Mouse (Mus musculus): Measurements from ENCODE around the gene Ldb2.

Gene Ldb2

DNA sequence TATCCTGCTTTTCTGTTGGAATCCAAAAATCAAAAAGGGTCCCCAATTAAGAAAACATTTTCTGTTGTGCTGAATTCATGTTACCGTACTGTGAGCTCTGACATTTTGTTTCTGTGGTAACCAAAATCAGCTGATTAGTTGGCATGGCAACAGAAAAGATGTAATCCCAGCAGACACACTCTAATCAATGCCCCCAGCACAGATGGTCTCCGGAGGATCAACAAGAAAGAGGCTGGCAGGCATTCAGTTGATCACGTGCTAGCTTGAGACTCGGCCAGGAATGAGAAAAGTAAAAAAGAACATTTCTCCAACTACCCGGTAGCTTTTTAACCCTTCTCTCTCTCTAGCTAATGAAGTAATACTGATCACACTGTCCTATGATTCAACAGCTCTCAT lies 261.5 kb downstream of the Ldb2 start:
- no peak for DNase-seq

- DNase-seq, result no peak
Observed at GRCm38 (mm10) chr5:44537316-44537999, 262.0 kb downstream of the Ldb2 start.

DNA sequence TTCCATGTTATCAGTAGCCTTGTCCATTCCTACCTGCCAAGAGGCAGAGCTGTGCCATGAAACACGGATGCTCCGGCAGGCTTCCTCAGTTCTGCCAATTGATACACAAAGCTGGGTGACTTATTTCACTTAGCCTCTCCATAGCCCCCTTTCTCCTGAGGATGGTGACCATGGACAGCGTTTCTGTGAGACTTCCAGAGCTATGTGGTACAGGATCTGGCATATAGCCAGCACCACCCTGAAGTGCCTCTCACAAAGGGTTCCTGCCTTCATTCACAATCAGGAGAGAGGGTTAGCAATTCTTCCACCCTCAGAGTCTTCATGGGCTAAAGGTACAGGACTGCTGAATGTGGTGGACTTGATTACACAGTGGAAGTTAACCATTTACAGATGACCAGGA lies 270.0 kb downstream of the Ldb2 start:
- DNase-seq, result no peak

DNA sequence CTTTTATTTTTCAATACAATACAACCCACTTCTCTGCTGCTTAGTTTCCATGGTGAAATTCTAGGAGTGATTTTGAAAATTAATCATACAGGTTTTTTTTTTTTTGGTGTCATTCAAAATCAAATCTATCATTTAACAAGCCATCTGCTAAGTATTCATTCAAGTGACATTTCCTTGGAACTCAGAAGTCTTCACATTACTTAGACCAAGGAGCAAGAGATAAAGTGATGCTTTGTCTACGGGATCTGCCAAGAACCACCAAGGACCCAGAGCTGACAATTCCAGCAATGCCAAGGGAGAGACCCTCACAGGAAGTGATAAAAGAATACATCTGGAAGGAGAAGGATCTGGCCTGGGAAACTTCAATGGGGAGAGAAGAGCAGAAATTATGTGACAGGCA lies 270.5 kb downstream of the Ldb2 start:
- no peak for DNase-seq

DNA sequence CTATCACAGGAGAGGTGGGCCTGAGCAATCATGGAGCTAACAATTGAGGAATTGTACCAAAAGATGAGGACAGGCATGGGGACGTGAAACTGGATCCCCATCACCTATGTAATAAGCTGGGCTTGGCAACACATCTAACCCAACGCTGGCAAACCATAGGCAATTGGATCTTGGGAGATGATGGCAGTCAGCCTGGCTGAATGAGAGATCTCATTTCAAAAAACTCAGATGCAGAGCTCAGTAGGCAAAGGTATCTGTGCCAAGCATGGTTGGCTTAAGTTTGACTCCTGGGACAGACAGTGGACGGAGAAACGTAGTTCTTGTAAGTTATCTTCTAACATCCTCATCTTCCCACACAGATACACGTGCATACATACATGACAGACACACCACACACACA lies 294.3 kb downstream of the Ldb2 start:
- no peak for DNase-seq

GRCm38 (mm10) chr5:44504786-44505185 lies 294.7 kb downstream of the Ldb2 start:
- no peak for DNase-seq

DNA sequence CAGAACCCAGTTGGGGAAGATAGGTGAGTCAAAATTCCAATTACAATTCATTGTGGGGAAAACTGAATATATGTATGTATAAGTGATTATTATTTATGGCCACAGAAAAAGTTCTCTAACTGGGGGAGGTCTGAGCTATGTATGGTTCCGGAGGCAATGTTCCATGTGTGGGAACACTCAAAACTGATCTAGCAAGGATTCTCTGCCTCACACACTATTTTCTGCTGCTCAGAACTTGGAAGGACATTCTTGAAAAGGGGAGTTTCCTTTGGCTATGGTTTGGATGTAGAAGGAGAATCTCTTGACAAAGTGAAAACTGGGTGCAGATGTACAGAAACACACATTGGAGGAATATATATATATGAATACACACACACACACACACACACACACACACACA lies 301.3 kb downstream of the Ldb2 start:
- no peak for DNase-seq

DNA sequence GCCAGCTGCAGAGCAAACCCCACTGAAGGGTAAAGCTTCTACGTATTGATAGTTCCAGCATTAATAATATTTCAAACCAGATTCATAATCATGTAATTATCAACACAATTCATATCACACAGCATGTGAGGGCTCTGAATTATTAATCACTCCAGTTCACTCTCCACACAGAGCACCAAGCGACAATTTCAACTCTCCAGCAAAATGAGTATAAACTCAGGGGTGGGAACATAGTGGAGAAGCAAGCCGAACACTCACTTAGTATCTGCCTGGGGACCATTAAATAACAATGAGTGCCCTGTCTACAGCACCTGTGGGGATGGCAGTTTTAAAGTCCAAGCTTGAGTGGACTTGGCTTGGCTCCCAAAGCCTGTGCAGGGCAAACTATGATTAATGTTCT lies 302.6 kb downstream of the Ldb2 start:
- no peak for DNase-seq

- no peak for DNase-seq
Observed at GRCm38 (mm10) chr5:44495092-44495491, 304.4 kb downstream of the Ldb2 start.

DNA sequence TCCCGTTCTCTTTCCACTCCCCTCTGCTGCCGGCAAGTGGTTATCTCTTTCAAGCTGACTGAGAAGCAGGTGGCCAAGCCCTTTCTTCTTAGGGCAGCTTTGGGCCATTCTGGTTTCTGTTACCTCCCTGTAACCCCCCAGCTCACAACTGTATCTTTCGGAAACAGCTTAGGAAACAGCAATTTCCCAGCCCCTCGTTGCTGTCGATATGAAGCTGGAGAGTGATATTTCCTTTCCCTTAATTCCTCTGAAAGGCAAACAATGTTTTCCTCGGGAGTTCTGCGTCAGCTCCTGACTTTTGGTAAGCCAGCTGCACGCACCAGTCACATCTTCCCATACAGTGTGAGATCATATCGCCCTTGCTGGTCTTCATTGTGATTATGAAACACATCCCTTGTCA lies 305.3 kb downstream of the Ldb2 start:
- DNase-seq, result no peak

DNA sequence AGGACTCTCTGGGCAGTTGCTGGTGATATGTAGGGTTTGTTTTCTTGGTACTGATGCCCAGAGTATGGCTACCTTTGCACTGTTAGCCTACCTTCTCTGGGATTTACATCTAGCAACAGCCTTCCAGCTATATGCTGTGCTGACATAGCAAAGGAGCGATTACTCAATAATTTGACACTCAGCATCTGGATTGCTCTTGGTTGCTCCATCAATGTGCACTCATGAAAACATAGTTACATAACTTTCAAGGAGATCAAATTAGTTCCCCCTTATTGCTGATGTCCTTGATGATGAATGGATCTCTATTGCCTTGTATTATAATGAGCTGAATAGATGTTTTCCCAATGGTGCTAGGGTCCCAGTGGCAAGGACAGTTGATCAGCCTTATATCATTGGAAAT lies 308.0 kb downstream of the Ldb2 start:
- no peak for DNase-seq

DNA sequence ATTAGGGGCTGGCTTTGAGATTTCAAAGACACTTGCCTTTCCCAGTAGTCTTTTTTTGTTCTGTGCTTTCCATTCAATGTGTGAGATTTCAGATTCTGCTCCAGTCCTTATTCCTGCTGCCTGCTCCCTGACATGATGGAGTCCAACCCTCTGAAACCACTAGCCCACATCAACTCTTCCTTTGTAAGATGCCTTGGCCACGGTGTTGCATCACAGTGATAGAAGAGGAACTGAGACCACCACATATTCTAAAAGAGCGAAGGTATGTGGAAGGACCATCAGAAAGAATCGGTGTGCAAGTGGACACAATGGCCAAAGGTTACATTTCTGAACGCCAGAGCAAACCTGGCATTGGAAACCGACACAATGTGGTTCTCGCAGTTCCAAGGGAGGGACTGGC lies 309.0 kb downstream of the Ldb2 start:
- no peak for DNase-seq

GRCm38 (mm10) chr5:44483426-44484106 lies 315.9 kb downstream of the Ldb2 start:
- DNase-seq, result no peak

DNA sequence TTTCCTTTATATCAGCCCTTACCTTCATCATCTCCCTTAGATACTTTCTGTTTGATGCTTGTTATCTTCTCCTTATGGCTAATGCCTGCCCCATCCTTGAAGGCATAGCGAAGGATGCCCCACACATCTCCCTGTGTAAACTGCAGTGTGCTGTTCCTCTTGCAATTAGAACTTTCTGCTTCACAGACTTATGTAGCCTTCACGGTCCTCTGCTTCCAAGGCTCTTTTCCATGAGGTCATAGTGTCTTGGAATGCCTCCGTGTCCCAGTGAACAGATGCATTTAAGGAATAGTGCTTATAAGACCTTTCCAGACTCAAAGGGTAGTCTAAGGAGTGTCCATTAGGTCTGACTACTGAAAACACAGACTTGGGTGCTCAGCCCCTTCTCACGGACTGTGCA lies 318.1 kb downstream of the Ldb2 start:
- no peak for DNase-seq

DNA sequence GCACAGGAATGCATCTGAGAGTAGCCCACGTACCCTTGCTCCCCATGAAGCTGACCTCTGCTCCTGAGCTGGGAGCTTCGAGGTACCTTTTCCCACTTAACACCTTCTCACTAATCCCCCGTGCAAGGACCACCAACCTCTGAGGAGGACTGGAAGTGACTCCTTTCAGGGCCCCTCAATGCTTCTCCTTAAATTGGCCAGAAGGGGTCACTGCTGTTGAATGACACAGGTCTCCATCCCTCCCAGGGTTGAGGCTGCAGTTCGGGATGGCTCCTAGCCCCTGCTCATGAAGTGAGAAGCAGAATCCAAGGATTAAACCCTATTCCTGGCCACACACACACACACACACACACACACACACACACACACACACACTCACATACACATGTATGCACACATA lies 323.1 kb downstream of the Ldb2 start:
- no peak for DNase-seq

GRCm38 (mm10) chr5:44475543-44475942 lies 323.9 kb downstream of the Ldb2 start:
- DNase-seq, result no peak

GRCm38 (mm10) chr5:44473857-44474762 lies 325.4 kb downstream of the Ldb2 start:
- no peak for DNase-seq

- no peak for DNase-seq
Observed at GRCm38 (mm10) chr5:44465238-44465637, 334.2 kb downstream of the Ldb2 start.

All from B cell, adult 2 months (primary cell).